Mouse (Mus musculus): ENCODE data around the gene Ankrd11. TPM values are rescaled to one million over a fixed set of nuclear protein-coding genes. Genes with fewer than 3 reads are reported as not detected.

Gene Ankrd11
- total and polyA plus RNA-seq, 2 experiments from 2014 or later = 24.3 to 65.8 TPM

GRCm38 (mm10) chr8:122979424-122979823, 62.7 kb downstream of the Ankrd11 start:
- Histone ChIP-seq H3K27me3 (ENCODE audit: control insufficient read depth, insufficient read depth, low read length) (no peaks in the 10 kb centered on the region), H3K4me1 (ENCODE audit: control insufficient read depth, insufficient read depth) (peaks cover 12% of the 10 kb centered on the region; the same call in 1 of the 2 replicates), H3K27ac (ENCODE audit: low read depth) (peak overlapping the region; percentile 6; the same call in 1 of the 2 replicates), H3K9me3 (replicated peaks; ENCODE audit: control insufficient read depth, low read length) (no peaks in the 10 kb centered on the region), H3K4me2 (ENCODE audit: low read depth, low read length) (no peak overlapping the region), H3K36me3 (replicated peaks; ENCODE audit: control insufficient read depth, insufficient read depth, low read length) (no peaks in the 10 kb centered on the region), H3K9ac (replicated peaks; ENCODE audit: low read depth, low read length) (no peak overlapping the region), H3K4me3 (ENCODE audit: low read depth, low read length) (no peak overlapping the region)
- DNase-seq (ENCODE audit: low spot score) (no peak), ATAC-seq (ENCODE audit: insufficient read depth, low read depth) (no peak)
- 78% methylated on average over 3 of the region's 3 CpGs for WGBS
- TF ChIP-seq EP300 (IDR thresholded peaks at IDR 0.05; ENCODE audit: low read depth) (no peak), CTCF (IDR thresholded peaks at IDR 0.05; ENCODE audit: low read depth) (no peak)

DNA sequence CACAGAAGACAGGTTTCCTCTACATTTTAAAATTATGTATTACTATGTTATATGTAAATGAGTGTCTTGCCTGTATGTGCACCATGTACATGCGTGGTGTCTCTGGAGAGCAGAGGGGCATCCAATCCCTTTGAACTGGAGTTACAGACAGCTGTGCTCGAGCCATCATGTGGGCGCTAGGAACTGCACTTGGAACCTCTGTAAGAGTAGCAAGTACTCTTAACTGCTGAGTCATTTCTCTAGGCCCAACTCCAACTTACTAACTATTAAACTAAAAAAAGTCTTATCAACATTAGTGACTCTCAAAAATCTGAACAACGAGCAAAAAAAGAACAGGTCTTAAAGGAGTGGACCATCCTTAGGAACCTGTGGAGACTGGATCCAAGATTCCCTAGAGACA, 66.0 kb downstream of the Ankrd11 start:
- ATAC-seq (ENCODE audit: insufficient read depth, low read depth) (no peak), DNase-seq (ENCODE audit: low spot score) (no peak)
- Histone ChIP-seq H3K9me3 (replicated peaks; ENCODE audit: control insufficient read depth, low read length) (no peaks in the 10 kb centered on the region), H3K36me3 (replicated peaks; ENCODE audit: control insufficient read depth, insufficient read depth, low read length) (no peaks in the 10 kb centered on the region; the same call in 1 of the 2 replicates), H3K4me1 (ENCODE audit: control insufficient read depth, insufficient read depth) (peaks cover 12% of the 10 kb centered on the region; the same call in 1 of the 2 replicates), H3K27me3 (ENCODE audit: control insufficient read depth, insufficient read depth, low read length) (no peaks in the 10 kb centered on the region), H3K4me3 (ENCODE audit: low read depth, low read length) (no peak overlapping the region), H3K9ac (replicated peaks; ENCODE audit: low read depth, low read length) (no peak overlapping the region), H3K4me2 (ENCODE audit: low read depth, low read length) (no peak overlapping the region), H3K27ac (ENCODE audit: low read depth) (no peak overlapping the region)
- 84% methylated on average over 4 of the region's 4 CpGs for WGBS
- TF ChIP-seq CTCF (IDR thresholded peaks at IDR 0.05; ENCODE audit: low read depth) = no peak
- no peak for TF ChIP-seq EP300 (IDR thresholded peaks at IDR 0.05; ENCODE audit: low read depth)

DNA sequence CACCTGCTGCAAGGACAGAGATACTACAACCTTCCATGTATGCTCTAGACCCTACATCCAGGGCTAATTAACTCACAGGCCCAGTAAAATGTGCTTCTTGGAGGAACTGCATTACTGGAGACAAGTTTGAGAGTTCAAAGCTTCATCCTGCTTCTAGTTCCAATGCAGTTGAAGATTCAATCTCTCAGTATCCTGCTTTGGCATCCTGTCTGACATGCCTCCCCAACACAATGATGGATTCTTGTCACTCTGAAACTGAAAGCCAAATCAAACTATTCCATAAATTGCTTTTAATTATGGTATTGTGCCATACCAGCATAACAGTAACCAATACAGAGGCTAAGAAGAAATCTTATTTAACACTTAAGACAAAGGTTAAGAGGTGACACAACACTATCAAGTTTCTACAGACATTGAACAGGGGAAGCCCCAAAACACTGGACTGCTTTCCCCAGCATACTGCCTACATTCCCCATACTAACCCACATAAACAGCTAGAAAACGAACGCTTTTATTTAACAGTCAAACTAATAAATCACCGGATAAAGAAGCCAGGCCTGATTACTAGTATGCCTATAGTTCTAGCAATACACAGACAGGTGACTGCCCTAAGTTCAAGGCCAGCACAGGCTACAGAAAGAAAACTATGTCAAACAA, 72.0 kb downstream of the Ankrd11 start:
- ATAC-seq (ENCODE audit: insufficient read depth, low read depth) (no peak), DNase-seq (ENCODE audit: low spot score) (no peak)
- no peak for TF ChIP-seq CTCF (IDR thresholded peaks at IDR 0.05; ENCODE audit: low read depth)
- TF ChIP-seq EP300 (IDR thresholded peaks at IDR 0.05; ENCODE audit: low read depth) = no peak
- H3K27me3 ChIP-seq (ENCODE audit: control insufficient read depth, insufficient read depth, low read length) = no peaks in the 10 kb centered on the region
- no peak overlapping the region for H3K9ac ChIP-seq (replicated peaks; ENCODE audit: low read depth, low read length)
- 94% methylated on average over 3 of the region's 3 CpGs for WGBS
- H3K4me2 ChIP-seq (ENCODE audit: low read depth, low read length) = no peak overlapping the region
- no peaks in the 10 kb centered on the region for H3K9me3 ChIP-seq (replicated peaks; ENCODE audit: control insufficient read depth, low read length)
- H3K36me3 ChIP-seq (replicated peaks; ENCODE audit: control insufficient read depth, insufficient read depth, low read length) = peaks cover 6% of the 10 kb centered on the region
- no peak overlapping the region for H3K4me3 ChIP-seq (ENCODE audit: low read depth, low read length)
- H3K4me1 ChIP-seq (ENCODE audit: control insufficient read depth, insufficient read depth) = no peaks in the 10 kb centered on the region
- H3K27ac ChIP-seq (ENCODE audit: low read depth) = no peak overlapping the region

DNA sequence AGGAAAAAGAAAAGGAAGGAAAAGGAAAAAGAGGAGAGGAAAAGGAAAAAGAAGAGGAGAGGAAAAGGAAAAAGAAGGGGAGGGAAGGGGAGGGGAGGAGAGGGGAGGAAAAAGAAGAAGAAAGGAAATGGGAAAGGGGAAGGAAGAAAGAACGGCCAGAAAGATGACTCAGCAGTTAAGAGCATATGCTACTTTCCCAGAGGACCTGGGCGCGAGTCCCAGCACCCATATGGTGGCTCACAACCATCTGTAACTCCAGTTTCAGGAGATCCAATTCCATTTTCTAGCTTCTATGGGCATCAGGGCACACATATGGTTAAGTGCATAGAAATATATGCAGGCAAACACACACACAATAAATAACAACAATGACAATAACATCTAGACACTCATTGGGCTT, 73.9 kb downstream of the Ankrd11 start:
- no peaks in the 10 kb centered on the region for H3K9me3 ChIP-seq (replicated peaks; ENCODE audit: control insufficient read depth, low read length)
- H3K4me3 ChIP-seq (ENCODE audit: low read depth, low read length) = no peak overlapping the region
- TF ChIP-seq EP300 (IDR thresholded peaks at IDR 0.05; ENCODE audit: low read depth) (no peak), CTCF (IDR thresholded peaks at IDR 0.05; ENCODE audit: low read depth) (no peak)
- ATAC-seq (ENCODE audit: insufficient read depth, low read depth) (no peak), DNase-seq (ENCODE audit: low spot score) (no peak)
- no peak overlapping the region for H3K9ac ChIP-seq (replicated peaks; ENCODE audit: low read depth, low read length)
- 81% methylated on average over 3 of the region's 3 CpGs for WGBS
- no peaks in the 10 kb centered on the region for H3K4me1 ChIP-seq (ENCODE audit: control insufficient read depth, insufficient read depth)
- H3K36me3 ChIP-seq (replicated peaks; ENCODE audit: control insufficient read depth, insufficient read depth, low read length) = peaks cover 8% of the 10 kb centered on the region
- H3K4me2 ChIP-seq (ENCODE audit: low read depth, low read length) = no peak overlapping the region
- H3K27me3 ChIP-seq (ENCODE audit: control insufficient read depth, insufficient read depth, low read length) = no peaks in the 10 kb centered on the region
- no peak overlapping the region for H3K27ac ChIP-seq (ENCODE audit: low read depth)

GRCm38 (mm10) chr8:122966638-122967037, 75.4 kb downstream of the Ankrd11 start:
- 72% methylated on average over 3 of the region's 3 CpGs for WGBS
- Histone ChIP-seq H3K4me2 (ENCODE audit: low read depth, low read length) (no peak overlapping the region), H3K36me3 (replicated peaks; ENCODE audit: control insufficient read depth, insufficient read depth, low read length) (peaks cover 8% of the 10 kb centered on the region; the same call in 1 of the 2 replicates), H3K27ac (ENCODE audit: low read depth) (no peak overlapping the region), H3K4me3 (ENCODE audit: low read depth, low read length) (no peak overlapping the region), H3K9me3 (replicated peaks; ENCODE audit: control insufficient read depth, low read length) (no peaks in the 10 kb centered on the region), H3K9ac (replicated peaks; ENCODE audit: low read depth, low read length) (no peak overlapping the region), H3K4me1 (ENCODE audit: control insufficient read depth, insufficient read depth) (peaks cover 7% of the 10 kb centered on the region), H3K27me3 (ENCODE audit: control insufficient read depth, insufficient read depth, low read length) (no peaks in the 10 kb centered on the region)
- TF ChIP-seq CTCF (IDR thresholded peaks at IDR 0.05; ENCODE audit: low read depth) = no peak
- no peak for TF ChIP-seq EP300 (IDR thresholded peaks at IDR 0.05; ENCODE audit: low read depth)
- ATAC-seq (ENCODE audit: insufficient read depth, low read depth) (no peak), DNase-seq (ENCODE audit: low spot score) (no peak)

- no peak overlapping the region for H3K4me2 ChIP-seq (ENCODE audit: low read depth, low read length)
- ATAC-seq (ENCODE audit: insufficient read depth, low read depth) (no peak), DNase-seq (ENCODE audit: low spot score) (no peak)
- 49% methylated on average over 5 of the region's 5 CpGs for WGBS
- no peak for TF ChIP-seq EP300 (IDR thresholded peaks at IDR 0.05; ENCODE audit: low read depth)
- TF ChIP-seq CTCF (IDR thresholded peaks at IDR 0.05; ENCODE audit: low read depth) = no peak
- no peak overlapping the region for H3K9ac ChIP-seq (replicated peaks; ENCODE audit: low read depth, low read length)
- no peak overlapping the region for H3K4me3 ChIP-seq (ENCODE audit: low read depth, low read length)
- H3K4me1 ChIP-seq (ENCODE audit: control insufficient read depth, insufficient read depth) = peaks cover 18% of the 10 kb centered on the region
- H3K27me3 ChIP-seq (ENCODE audit: control insufficient read depth, insufficient read depth, low read length) = no peaks in the 10 kb centered on the region
- H3K9me3 ChIP-seq (replicated peaks; ENCODE audit: control insufficient read depth, low read length) = no peaks in the 10 kb centered on the region
- H3K27ac ChIP-seq (ENCODE audit: low read depth) = no peak overlapping the region
- 0 out of 2 replicates have a peak, but pooled peaks cover 3% of the 10 kb centered on the region for H3K36me3 ChIP-seq (replicated peaks; ENCODE audit: control insufficient read depth, insufficient read depth, low read length)
Measured at GRCm38 (mm10) chr8:122962046-122962445, 80.0 kb downstream of the Ankrd11 start.

Data from heart, postnatal 0 days (tissue).